Mouse (Mus musculus) left cerebral cortex, adult 2 months (tissue): ENCODE measurements at regions not wholly inside any gene's neighbourhood (a gene's known extent, or its start where the extent isn't known, plus 50 kb on each side); places are given as distances from the start of the nearest gene placed in this dataset.
"Not testable (repeated sequence)": the region's sequence is repeated elsewhere in the genome, so short reads cannot be mapped to it uniquely, and the experiment has no call there.

Experiments
- DNase-seq, 2 experiments: peaks; one replicate each; pipeline ENCODE4 v3.0.0; 2021 to 2022; ENCODE audit warnings: low spot score in 2 of 2, mixed read lengths in 1 of 2; ENCODE audit errors: extremely low spot score in 1 of 2
- H3K27ac ChIP-seq: fragments of 200-600 bp; 2 replicates; pipeline ENCODE4 v1.8.1; 2022
- H3K4me3 ChIP-seq: fragments of 200-600 bp; 2 replicates; pipeline ENCODE4 v1.8.1; 2022
- CTCF ChIP-seq: fragments of 200-600 bp; IDR thresholded peaks from 2 replicates; pipeline ENCODE4 v1.8.1; 2022; ENCODE audit warnings: antibody characterized with exemption, mild to moderate bottlenecking, moderate library complexity
- intact Hi-C: fragments of 180-260 bp; cut with DNase I; formaldehyde crosslinking; loops from one replicate; pipeline ENCODE4 v1.15.1; 2025

DNA sequence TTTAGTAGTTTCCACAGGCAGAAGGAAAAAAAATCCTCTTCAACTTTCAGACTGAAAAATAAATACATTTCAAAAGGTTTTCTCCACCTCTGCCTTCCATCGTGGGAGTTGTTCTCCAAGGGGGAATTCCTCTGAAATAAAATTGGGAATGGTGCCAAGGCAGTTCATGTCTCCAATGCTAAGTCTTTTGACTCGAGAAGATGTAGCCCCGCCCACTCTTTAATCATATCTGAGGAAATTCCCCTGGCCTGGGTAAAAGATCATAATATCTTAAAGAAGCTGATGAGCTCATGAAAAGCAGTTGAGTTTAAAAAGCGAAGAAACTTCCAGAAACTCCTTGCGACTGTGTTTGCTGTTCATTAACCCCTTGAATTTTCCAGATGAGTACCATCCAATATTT, 185.3 kb upstream of the Gm37988 start:
- no peak overlapping the region for H3K4me3 ChIP-seq
- no peak for TF ChIP-seq CTCF
- H3K27ac ChIP-seq, result no peak overlapping the region
- intact Hi-C loops, result no loop called here
- no peak for DNase-seq

DNA sequence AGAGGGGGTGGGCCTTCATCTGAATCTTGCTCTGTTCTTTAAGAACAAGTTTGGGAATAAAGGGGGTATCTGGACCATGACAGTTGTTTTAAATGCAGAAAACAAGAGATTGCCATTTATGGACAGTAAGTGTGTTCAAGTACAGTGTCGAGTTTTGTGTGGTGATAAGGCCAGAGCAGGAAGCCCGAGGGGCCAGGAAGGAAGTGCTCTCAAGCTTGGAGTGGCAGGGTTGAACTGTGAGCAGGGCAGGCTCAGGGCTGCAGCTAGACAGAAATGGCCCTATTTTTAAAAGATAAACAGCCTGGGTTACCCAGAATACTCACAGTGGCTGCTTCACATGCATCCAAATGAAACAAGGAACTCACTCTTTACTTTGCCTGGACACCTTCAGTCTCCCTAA, 184.4 kb upstream of the Gm37988 start:
- intact Hi-C loops, result no loop called here
- no peak for TF ChIP-seq CTCF
- DNase-seq, result no peak
- no peak overlapping the region for H3K27ac ChIP-seq
- no peak overlapping the region for H3K4me3 ChIP-seq

DNA sequence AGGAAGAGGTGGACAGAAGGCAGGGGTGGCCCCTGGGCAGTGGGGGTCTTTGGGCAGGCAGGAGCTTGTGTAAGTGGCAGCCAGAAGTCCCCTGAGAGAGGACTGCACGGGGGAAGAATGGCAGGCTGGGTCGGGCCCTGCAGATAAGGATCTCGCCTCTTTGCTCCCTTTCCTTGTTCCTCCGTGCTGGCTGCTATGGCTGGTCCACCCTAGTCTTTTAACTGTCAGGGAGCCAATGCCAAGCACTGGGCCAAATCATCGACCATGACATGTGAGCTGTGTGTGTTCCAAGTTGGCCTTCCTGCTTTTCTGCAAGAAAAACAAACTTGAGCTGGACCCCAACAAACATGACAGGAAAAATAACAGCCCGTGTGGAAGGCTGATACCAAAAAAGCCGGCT, 153.8 kb upstream of the Gm37988 start:
- TF ChIP-seq CTCF, result no peak
- Histone ChIP-seq H3K27ac (no peak overlapping the region), H3K4me3 (no peak overlapping the region)
- DNase-seq, result no peak
- intact Hi-C loops, result no loop called here

DNA sequence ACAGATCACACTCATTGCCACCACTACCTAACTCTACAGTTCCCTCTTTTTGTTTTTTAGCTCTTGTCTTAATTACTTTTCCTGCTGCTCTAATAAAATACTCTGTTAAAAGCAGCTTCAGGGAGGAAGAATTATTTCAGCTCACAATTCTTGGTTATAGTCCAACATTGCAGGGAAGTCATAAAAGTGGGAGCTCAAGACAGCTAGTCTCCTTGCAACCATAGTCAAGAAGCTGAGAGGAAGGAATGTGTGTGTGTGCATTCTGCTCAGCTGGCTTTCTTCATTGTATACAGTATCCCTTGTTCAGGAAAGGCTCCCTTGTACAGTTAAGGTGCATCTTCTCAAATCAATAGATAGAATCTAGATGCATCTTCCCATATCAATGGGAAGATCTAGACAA, 152.4 kb upstream of the Gm37988 start:
- no peak overlapping the region for H3K4me3 ChIP-seq
- no peak overlapping the region for H3K27ac ChIP-seq
- no peak for TF ChIP-seq CTCF
- intact Hi-C loops, result no loop called here
- no peak for DNase-seq

DNA sequence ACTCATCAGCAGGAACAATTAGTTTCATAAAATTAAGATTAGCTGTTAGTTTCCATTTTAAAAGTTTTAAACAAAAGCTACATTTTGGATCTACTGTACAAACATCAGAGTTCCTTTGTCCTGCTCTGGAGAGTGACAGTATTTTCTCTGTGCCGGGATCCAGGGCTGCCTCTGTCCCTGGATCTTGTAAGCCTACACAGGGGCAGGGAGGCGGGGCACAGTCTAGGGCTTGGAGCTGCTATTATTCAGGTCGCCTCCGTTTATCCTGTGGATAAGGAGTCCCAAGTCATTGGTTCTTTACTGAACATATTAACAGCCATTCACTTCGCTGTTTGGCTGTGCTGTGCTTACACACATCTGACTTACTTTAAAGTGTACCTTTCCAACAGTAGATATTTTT, 150.8 kb upstream of the Gm37988 start:
- intact Hi-C loops, result no loop called here
- TF ChIP-seq CTCF, result no peak
- Histone ChIP-seq H3K27ac (no peak overlapping the region), H3K4me3 (no peak overlapping the region)
- no peak for DNase-seq

DNA sequence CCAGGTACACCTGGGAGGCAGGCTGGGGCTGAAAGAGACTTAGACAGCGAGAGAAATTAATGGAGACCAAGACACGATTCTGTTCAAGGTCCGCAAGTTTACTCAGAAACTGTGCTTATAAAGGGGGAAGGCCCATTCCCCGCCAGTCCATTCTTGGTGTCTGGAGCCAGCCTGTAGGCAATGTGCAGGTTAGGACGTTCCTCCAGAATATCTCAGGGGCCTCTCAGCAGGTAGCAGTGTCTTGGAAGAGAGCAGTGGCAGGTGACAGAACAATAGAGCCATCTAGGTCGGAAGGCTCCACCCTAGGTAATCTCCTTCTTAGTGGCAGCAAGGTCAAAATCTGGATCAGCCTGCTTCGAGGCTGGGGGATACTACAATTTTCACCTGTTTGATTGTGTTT, 147.6 kb upstream of the Gm37988 start:
- H3K27ac ChIP-seq, intact Hi-C loops, H3K4me3 ChIP-seq, DNase-seq: not testable (repeated sequence)

DNA sequence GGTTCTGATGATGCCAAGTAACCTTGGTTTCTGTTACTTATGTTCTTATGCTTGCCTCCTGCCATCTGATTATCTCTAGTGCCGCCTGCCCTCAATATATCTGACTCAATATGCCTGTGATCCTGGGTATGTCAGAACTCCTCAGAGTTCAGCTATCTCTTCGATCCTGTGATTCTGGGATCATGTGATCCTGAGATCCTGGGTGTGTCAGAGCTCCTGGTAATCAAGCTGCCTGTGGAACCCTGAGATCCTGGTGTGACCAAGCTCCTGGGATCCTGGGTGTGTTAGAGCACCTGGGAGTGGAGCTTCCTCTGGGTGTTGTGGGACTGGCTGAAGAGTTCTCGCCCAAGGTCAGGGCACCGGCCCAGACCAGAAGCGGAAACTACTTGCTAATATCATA, 147.1 kb upstream of the Gm37988 start:
- intact Hi-C loops, H3K4me3 ChIP-seq, H3K27ac ChIP-seq, DNase-seq: not testable (repeated sequence)

DNA sequence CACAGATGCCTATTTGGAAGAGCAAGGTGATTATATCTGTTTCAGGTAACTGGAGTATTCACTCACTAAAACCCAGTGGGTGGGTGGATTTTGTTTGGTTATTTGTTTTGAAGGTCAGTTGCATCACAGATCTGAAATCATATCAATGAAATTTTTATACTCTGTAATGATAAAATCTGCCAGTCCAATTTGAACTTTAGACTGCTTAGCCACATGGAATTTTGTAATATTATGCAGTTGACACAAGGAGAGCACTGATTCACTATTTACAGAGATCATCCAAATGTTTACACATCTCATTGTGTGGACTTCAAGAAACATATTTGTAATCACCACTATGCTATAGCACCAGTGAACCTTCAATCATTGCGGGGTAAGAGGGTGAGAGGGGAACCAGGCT, 145.9 kb upstream of the Gm37988 start:
- Histone ChIP-seq H3K27ac (no peak overlapping the region), H3K4me3 (no peak overlapping the region)
- DNase-seq, result no peak
- intact Hi-C loops, result no loop called here
- TF ChIP-seq CTCF, result no peak

DNA sequence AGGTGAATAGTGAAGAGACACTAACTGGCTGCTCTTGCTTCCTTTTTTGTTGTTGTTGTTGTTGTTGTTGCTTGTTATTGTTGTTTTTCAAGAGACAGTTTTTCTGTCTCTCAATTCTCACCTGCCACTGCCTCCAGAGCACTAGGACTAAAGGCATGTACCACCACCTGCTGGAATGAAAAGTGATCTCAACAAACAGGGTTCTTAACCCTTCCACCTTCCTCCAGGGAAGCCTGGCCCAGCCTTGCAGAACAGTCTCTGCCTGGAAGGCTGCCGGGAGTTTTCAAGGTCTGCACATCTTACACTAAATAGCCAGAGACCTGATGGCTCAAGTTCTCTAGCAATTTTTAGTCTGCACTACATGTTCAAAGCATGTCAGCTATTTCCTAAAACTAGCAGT, 138.0 kb upstream of the Gm37988 start:
- Histone ChIP-seq H3K4me3 (no peak overlapping the region), H3K27ac (no peak overlapping the region)
- DNase-seq, result no peak
- intact Hi-C loops, result no loop called here
- TF ChIP-seq CTCF, result peak; percentile 14

DNA sequence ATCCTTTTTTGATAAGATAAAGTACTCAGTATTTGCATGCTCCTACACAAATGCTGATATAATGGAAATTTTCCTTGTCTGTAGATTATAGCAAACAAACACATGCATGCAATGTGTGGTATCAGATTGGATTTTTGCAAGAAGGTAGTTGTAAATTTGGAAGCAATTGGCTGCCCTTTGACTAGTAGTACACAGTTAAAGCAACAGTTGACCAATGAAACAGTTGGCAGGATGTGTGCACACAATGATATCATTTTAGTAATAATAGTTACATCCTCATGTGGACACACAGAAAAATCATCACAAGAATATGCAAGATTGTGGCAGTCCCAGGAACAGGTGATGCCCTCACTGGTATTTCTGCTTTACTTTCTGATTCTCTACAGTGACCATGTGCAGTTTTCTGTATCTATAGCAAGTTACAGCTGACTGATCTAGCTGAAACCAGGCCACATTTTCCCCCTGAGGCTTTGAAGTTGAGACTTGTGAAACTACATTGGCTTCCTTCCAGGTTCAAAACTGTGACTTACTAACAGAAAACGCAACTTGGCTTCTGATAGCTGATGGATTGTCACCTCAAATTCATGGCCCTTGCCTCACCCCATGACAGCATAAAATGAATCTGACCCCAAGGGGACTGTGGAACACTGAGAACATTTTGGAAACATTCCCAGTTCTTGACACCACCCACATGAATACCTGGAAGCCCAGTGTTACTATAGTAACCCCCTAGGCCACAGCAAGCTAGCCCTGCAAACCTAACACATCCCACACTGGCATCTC, 136.3 kb upstream of the Gm37988 start:
- Histone ChIP-seq H3K27ac (no peak overlapping the region), H3K4me3 (no peak overlapping the region)
- TF ChIP-seq CTCF, result no peak
- intact Hi-C loops, result no loop called here
- no peak for DNase-seq

DNA sequence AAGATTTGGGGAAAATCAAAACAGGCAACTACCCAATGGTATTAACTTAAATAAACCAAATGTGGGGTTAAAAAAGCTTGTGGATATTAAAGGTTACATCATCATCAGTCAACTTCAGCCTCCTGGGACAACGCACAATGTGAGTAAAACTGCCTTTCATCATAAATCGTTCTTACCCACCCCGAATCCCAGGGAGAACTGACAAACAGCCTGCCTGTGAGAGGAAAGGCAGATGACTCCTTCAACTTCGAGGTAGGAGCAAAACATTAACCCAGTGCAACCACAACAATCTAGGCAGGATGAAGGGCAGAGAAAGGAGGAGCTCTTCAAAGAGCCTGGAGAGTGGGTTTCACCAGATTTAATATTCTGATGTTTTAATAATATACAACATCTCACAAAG, 135.3 kb upstream of the Gm37988 start:
- intact Hi-C loops, result no loop called here

DNA sequence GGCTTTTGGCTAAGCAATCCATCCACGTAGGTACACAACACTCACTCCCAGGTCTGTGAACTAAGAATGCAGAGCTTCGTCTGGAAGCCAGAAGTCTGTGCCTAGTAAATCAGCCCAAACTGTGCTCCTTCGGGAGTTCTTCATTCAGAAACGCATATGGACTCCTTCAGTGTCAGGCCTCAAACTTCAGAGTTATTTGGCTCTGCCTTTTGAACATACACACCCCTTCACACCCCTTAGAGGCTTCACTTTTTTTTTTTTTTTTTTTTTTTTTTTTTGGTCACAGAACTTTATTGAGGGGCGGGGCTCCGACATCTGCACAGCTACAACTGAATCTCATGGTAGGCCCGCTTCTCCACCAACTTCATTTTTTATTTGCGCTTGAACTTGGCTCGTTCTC, 120.1 kb upstream of the Gm37988 start:
- no peak overlapping the region for H3K27ac ChIP-seq
- no peak overlapping the region for H3K4me3 ChIP-seq
- TF ChIP-seq CTCF, result no peak
- DNase-seq, result no peak
- intact Hi-C loops, result no loop called here

More for the DNA sequence above, 135.3 kb upstream of the Gm37988 start:
- TF ChIP-seq CTCF, result no peak
- Histone ChIP-seq H3K27ac (no peak overlapping the region), H3K4me3 (no peak overlapping the region)
- DNase-seq, result no peak

DNA sequence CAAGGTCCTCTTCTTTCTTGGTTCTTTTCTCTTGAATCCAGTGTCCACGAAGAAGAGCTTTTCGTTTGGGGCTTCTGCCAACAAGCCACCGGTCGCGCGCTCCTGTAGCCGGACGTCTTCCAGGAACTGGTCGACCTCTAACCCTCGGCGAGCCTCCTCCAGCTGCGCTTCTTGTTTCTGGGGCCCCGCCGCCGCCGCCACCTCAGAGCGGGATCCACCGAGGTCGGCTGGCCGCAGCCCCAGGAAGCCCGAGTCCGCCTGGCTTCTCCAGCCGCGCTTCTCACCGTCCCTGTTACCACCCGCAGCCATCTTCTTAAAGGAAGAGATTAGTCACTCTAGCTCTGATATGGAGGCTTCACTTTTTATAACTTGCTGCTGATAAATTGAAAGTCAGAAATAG, 118.6 kb upstream of the Gm37988 start:
- Histone ChIP-seq H3K27ac (no peak overlapping the region), H3K4me3 (peak overlapping the region; percentile 19; the same call in 1 of the 2 replicates)
- TF ChIP-seq CTCF, result no peak

More for the DNA sequence above, 118.6 kb upstream of the Gm37988 start:
- no peak for DNase-seq
- intact Hi-C loops, result no loop called here
